Mouse (Mus musculus) gastrocnemius, adult 2 months (tissue): ENCODE measurements around the gene Nsun4. TPM values are rescaled to one million over a fixed set of nuclear protein-coding genes. Genes with fewer than 3 reads are reported as not detected.
A peak's percentile ranks its signal among the peaks of the same experiment; 100 is the strongest.

Experiments
- DNase-seq: peaks from one replicate; pipeline ENCODE4 v3.0.0; 2022
- H3K27ac ChIP-seq: fragments of 200-600 bp; 2 replicates; pipeline ENCODE4 v1.8.1; 2022; ENCODE audit warnings: mild to moderate bottlenecking
- H3K4me3 ChIP-seq: fragments of 200-600 bp; 2 replicates; pipeline ENCODE4 v1.8.1; 2022; ENCODE audit warnings: mild to moderate bottlenecking, moderate library complexity
- CTCF ChIP-seq: fragments of 200-600 bp; IDR thresholded peaks from 2 replicates; pipeline ENCODE4 v1.8.1; 2022; ENCODE audit warnings: antibody characterized with exemption, mild to moderate bottlenecking, moderate library complexity
- intact Hi-C: fragments of 180-260 bp; cut with DNase I; formaldehyde crosslinking; loops from one replicate; pipeline ENCODE4 v1.15.1; 2025
- total RNA-seq, 2 experiments: library from RNA; stranded (reverse); gene quantifications; 2 replicates each; pipeline ENCODE4 v1.2.3; 2021

The Nsun4 gene
- total RNA-seq, 2 experiments from 2014 or later, result 12.3 to 16.9 TPM

DNA sequence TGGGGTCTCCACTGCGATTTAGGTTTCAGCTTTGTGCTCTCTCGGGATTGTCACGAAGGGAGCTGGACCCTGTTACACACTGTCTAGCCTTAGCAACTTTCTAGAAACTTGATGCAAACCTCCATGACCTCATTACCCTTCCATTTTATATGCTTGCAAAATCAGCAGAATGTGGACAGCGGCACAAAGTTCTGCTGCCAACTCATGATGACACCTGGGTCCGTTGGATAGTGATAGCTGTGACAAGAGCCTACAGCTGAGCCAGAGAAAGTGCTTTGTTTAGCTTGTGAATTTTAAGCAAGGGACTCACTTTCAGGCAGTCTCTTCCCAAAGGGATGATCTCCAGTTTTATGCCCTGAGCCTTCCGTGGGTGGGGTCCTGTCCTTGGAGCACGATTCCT, 64.3 kb downstream of the Nsun4 start:
- DNase-seq, result no peak
- Histone ChIP-seq H3K4me3 (no peak overlapping the region), H3K27ac (no peak overlapping the region)
- intact Hi-C loops, result no loop called here
- TF ChIP-seq CTCF, result no peak

- Histone ChIP-seq H3K4me3 (no peak overlapping the region), H3K27ac (no peak overlapping the region)
- intact Hi-C loops, result no loop called here
- no peak for TF ChIP-seq CTCF
- no peak for DNase-seq
Observed at GRCm38 (mm10) chr4:115987858-115988530, 65.7 kb downstream of the Nsun4 start.

GRCm38 (mm10) chr4:115987436-115987835, 66.2 kb downstream of the Nsun4 start:
- Histone ChIP-seq H3K27ac (no peak overlapping the region), H3K4me3 (no peak overlapping the region)
- intact Hi-C loops, result no loop called here
- TF ChIP-seq CTCF, result no peak
- DNase-seq, result no peak

GRCm38 (mm10) chr4:115984967-115985366, 68.7 kb downstream of the Nsun4 start:
- no peak for TF ChIP-seq CTCF
- intact Hi-C loops, result loop anchor here (5.0 kb wide), 1 partner anchor 83 kb away; no protein-coding TSS in a partner anchor
- H3K4me3 ChIP-seq, result no peak overlapping the region
- no peak for DNase-seq
- H3K27ac ChIP-seq, result no peak overlapping the region

DNA sequence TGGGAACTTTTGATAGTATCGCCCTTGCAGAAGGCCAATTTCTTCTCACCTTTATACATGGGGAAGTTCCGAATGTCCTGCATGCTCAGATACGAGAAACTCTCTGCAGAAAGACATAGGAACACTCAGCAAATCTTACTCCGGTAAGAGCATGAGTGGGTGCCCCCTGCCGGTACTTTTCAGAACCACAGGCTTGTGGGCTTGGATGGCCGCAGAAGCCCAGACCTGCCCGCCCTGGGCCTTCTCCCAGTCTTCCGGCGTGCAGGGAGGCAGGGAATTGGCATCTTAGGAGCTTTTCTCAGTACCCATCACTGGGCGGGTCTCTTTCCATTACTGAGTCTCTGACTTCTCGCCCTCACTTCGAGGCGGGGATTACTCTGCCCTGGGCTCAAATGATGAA, 69.6 kb downstream of the Nsun4 start:
- DNase-seq, result peak; percentile 81
- H3K27ac ChIP-seq, result no peak overlapping the region
- peak; percentile 85 for TF ChIP-seq CTCF
- 0 out of 2 replicates have a peak overlapping the region, but pooled peaks have one; percentile 5 for H3K4me3 ChIP-seq
- intact Hi-C loops, result loop anchor here (5.0 kb wide), 1 partner anchor 82 kb away; no protein-coding TSS in a partner anchor

Other genes starting within 250 kb of the Nsun4 start
- gene Mob3c, start 225.8 kb downstream of the Nsun4 start, total RNA-seq, result 1 to 10 TPM; 2.3 to 4.0 TPM
- 10 to 100 TPM; 24.4 to 28.0 TPM for gene Mknk1, start 214.7 kb downstream of the Nsun4 start, total RNA-seq
- not detected for gene Kncn, start 169.5 kb downstream of the Nsun4 start, total RNA-seq
- gene 6430628N08Rik, start 163.2 kb downstream of the Nsun4 start, total RNA-seq, result not detected
- not detected for gene Dmbx1, start 114.0 kb downstream of the Nsun4 start, total RNA-seq
- under 1 TPM; 0.20 to 0.22 TPM for gene Faah, start 36.0 kb downstream of the Nsun4 start, total RNA-seq
- 100 to 1,000 TPM; 765 to 991 TPM for gene Uqcrh, start 21.2 kb upstream of the Nsun4 start, total RNA-seq
- gene Lrrc41, start 21.4 kb upstream of the Nsun4 start, total RNA-seq, result 10 to 100 TPM; 21.2 to 22.1 TPM
- under 1 TPM; 0.23 to 0.36 TPM for gene Rad54l, start 69.8 kb upstream of the Nsun4 start, total RNA-seq
- 10 to 100 TPM; 47.9 to 50.7 TPM for gene Pomgnt1, start 70.0 kb upstream of the Nsun4 start, total RNA-seq
- gene Lurap1, start 97.5 kb upstream of the Nsun4 start, total RNA-seq, result 1 to 10 TPM; 4.9 to 6.9 TPM
- gene Tspan1, start 113.7 kb upstream of the Nsun4 start, total RNA-seq, result under 1 TPM in 1 of 2 experiments, not detected in 1; 0.17 TPM
- not detected for gene 1700042G07Rik, start 119.5 kb upstream of the Nsun4 start, total RNA-seq
- gene Gm49337, start 119.5 kb upstream of the Nsun4 start, total RNA-seq, result under 1 TPM in 1 of 2 experiments, not detected in 1; 0.47 TPM
- 1 to 10 TPM; 5.6 to 7.3 TPM for gene Pik3r3, start 167.7 kb upstream of the Nsun4 start, total RNA-seq